Mouse (Mus musculus): Measurements from ENCODE around the gene Gm13212. TPM values are rescaled to one million over a fixed set of nuclear protein-coding genes. Genes with fewer than 3 reads are reported as not detected.
"Not testable (repeated sequence)": the region's sequence is repeated elsewhere in the genome, so short reads cannot be mapped to it uniquely, and the experiment has no call there.

The Gm13212 gene
- 1.5 and 1.9 TPM in 2 replicates for polyA plus RNA-seq (2014; fragmentation: Nextera tagmentation; extraction: Ambion mirVana)

DNA sequence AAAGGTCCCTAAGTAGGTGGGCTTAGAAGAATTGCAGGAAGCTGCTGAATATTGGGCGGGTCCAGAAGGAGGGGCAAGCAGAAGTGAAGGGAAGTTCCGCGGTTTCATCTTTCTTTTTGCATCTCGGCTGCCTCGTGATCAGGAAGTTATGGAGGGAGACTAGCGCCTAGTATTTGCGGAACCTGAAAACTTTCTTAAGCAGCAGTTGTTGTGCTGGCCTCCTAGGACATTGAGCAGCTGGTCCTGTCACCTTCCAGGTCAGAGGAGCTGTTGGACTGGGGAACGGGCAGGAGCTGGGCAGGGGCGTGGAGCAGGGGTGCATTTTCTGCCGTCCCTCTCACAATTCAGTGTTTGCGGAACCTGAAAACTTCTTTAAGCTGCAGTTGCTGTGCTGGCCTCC, at the start of gene Gm13212:
TSS of gene Gm13212 (plus strand) at position 89 of the 400 bp plus-strand sequence.
- 13% methylated on average over 11 of the region's 11 CpGs for WGBS
- Histone ChIP-seq H3K4me2 (peak within 1 kb of the TSS; percentile 32; the same call in 1 of the 2 replicates), H3K4me3 (ENCODE audit: low read depth, low read length) (peak within 1 kb of the TSS; percentile 18)
- H3K27me3 ChIP-seq (ENCODE audit: insufficient read depth, low read length); H3K9ac ChIP-seq; H3K27ac ChIP-seq (ENCODE audit: low read depth); H3K36me3 ChIP-seq (ENCODE audit: insufficient read depth); H3K9me3 ChIP-seq (ENCODE audit: low read depth, low read length); H3K4me1 ChIP-seq (ENCODE audit: insufficient read depth): not testable (repeated sequence)
- ATAC-seq (ENCODE audit: insufficient read depth), result peak; percentile 58; the same call in 1 of the 2 replicates
- DNase-seq, result peak; percentile 50

DNA sequence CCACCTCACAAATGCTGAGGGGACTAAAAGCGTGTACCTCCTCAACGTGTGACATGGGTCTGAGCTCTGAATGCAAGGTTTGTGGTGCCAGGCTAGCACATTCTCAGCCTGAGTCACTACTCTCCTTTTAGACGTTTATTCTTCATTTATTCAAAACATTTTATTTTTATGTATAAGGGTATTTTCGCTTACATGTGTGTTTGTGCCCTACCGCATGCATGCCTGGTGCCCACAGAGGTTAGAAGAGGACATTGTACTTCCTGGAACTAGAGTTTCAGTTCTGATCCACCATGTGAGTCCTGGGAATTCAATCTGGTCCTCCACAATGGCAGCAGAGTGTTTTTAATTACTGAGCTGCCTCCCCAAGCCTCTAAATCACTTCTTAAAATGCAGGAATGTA, 41.1 kb upstream of the Gm13212 start:
- not testable (repeated sequence) for H3K9ac ChIP-seq; H3K4me2 ChIP-seq; H3K27ac ChIP-seq (ENCODE audit: low read depth); H3K27me3 ChIP-seq (ENCODE audit: insufficient read depth, low read length); H3K4me3 ChIP-seq (ENCODE audit: low read depth, low read length); DNase-seq; H3K36me3 ChIP-seq (ENCODE audit: insufficient read depth); H3K4me1 ChIP-seq (ENCODE audit: insufficient read depth); ATAC-seq (ENCODE audit: insufficient read depth)
- 76% methylated on average over 5 of the region's 5 CpGs for WGBS
- peaks cover 14% of the 10 kb centered on the region; the same call in 1 of the 2 replicates for H3K9me3 ChIP-seq (ENCODE audit: low read depth, low read length)

DNA sequence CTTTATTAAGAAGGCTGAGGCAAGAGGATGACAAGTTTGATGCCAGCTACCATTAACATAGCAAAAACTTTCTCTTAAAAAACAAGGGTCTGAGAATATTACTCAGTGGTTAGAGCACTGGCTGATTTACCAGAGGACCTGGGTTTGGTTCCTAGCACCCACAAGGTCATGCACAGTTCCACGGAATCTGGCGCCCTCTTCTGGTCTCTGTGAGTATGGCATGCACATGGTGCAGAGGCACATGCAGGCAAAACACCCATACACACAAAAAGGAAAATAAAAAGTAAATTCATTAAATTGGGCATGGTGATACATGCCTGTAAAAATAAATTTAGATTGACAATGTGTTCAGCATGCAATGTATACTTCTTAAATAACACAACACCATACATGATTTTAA, 39.9 kb upstream of the Gm13212 start:
- not testable (repeated sequence) for H3K27me3 ChIP-seq (ENCODE audit: insufficient read depth, low read length)

DNA sequence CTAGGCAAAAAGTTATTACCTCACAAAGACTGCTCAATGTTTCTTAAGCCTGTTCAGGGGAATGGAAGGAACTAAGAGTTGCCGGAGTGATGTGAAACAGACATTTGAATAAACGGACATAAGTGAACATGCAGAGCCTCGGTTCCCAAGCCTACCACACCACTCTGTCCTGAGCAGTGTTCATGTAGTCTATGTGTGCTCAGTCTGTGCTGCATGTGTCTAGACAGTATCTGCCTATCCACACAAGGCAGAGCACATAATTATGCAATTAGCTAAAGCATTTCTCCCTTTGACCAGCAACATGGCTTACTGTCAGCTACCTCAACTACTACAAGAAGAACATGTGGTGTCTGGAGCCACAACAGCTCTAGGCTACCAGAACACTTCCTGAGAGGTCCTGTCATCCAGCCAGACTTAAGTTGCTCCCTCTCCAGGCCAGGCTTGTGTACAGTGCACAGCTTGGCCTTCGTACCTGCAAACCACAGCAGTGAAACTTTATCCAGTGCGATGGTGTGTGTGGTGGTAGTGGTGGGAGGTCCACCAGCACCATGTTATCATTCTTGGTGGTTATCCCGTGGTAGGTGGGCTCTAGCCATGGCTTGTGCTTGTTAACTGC, 39.1 kb upstream of the Gm13212 start:
- not testable (repeated sequence) for ATAC-seq (ENCODE audit: insufficient read depth); H3K27ac ChIP-seq (ENCODE audit: low read depth); H3K27me3 ChIP-seq (ENCODE audit: insufficient read depth, low read length); H3K36me3 ChIP-seq (ENCODE audit: insufficient read depth); DNase-seq; H3K4me1 ChIP-seq (ENCODE audit: insufficient read depth); H3K4me3 ChIP-seq (ENCODE audit: low read depth, low read length); H3K4me2 ChIP-seq; H3K9ac ChIP-seq
- whole genome bisulfite sequencing, result 68% methylated on average over 6 of the region's 6 CpGs
- H3K9me3 ChIP-seq (ENCODE audit: low read depth, low read length), result peaks cover 14% of the 10 kb centered on the region; the same call in 1 of the 2 replicates

More for the DNA sequence above, 39.9 kb upstream of the Gm13212 start:
- H3K9me3 ChIP-seq (ENCODE audit: low read depth, low read length), result peaks cover 10% of the 10 kb centered on the region; the same call in 1 of the 2 replicates
- not testable (repeated sequence) for H3K9ac ChIP-seq; DNase-seq; H3K4me2 ChIP-seq; H3K4me3 ChIP-seq (ENCODE audit: low read depth, low read length); H3K4me1 ChIP-seq (ENCODE audit: insufficient read depth); H3K36me3 ChIP-seq (ENCODE audit: insufficient read depth); H3K27ac ChIP-seq (ENCODE audit: low read depth); ATAC-seq (ENCODE audit: insufficient read depth)
- 23% methylated on average over 2 of the region's 2 CpGs for WGBS

DNA sequence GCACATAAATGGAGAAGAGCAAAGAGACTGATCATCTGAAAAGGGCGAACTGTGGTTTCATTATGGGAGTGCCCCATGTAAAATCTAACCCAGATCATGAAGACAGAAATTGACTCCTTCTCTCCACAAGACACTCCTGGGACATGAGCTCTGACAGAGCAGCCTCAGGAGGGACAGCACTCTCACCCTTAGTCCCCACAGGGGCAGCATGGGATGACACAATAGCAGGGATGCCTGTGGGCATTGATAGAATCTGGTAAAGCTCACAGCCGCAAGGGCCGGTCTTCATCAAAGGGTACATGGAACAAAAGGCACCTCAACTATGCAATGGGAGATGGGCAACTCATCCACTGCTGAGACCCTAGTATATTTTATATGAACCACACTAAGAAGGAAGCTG, 38.5 kb upstream of the Gm13212 start:
- H3K9me3 ChIP-seq (ENCODE audit: low read depth, low read length), result peaks cover 15% of the 10 kb centered on the region; the same call in 1 of the 2 replicates
- H3K4me1 ChIP-seq (ENCODE audit: insufficient read depth); H3K9ac ChIP-seq; H3K4me3 ChIP-seq (ENCODE audit: low read depth, low read length); H3K27me3 ChIP-seq (ENCODE audit: insufficient read depth, low read length); ATAC-seq (ENCODE audit: insufficient read depth); H3K27ac ChIP-seq (ENCODE audit: low read depth); DNase-seq; H3K36me3 ChIP-seq (ENCODE audit: insufficient read depth); H3K4me2 ChIP-seq: not testable (repeated sequence)
- 95% methylated on average over 3 of the region's 3 CpGs for WGBS

DNA sequence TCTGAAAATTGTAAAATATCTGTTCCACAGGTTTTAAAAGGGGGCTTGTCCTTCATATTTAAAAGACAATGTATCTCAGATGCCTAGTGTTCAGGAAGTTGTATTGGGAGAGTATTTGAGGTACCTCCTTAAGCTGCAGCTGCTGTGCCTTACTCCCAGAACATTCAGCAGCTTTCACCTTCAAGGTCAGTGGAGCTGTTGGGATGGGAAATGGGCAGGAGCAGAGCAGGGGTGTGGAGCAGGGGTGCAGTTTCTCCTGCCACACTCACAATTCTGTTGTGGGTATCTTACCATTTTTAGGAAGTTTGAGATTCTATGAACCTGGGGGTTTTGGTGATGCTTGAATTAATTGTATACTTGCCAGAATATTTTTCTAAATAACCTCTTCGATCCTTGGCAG, 28.3 kb upstream of the Gm13212 start:
- H3K4me2 ChIP-seq, result no peak overlapping the region
- no peak overlapping the region for H3K9ac ChIP-seq
- H3K36me3 ChIP-seq (ENCODE audit: insufficient read depth), result no peaks in the 10 kb centered on the region
- no peaks in the 10 kb centered on the region for H3K27me3 ChIP-seq (ENCODE audit: insufficient read depth, low read length)
- H3K4me1 ChIP-seq (ENCODE audit: insufficient read depth), result no peaks in the 10 kb centered on the region
- TF ChIP-seq CTCF (IDR thresholded peaks at IDR 0.05; ENCODE audit: low read depth), result no peak
- ATAC-seq (ENCODE audit: insufficient read depth) (no peak), DNase-seq (no peak)
- H3K27ac ChIP-seq (ENCODE audit: low read depth), result no peak overlapping the region
- H3K9me3 ChIP-seq (ENCODE audit: low read depth, low read length), result peaks cover 17% of the 10 kb centered on the region; the same call in 1 of the 2 replicates
- 56% methylated on average over 1 of the region's 1 CpGs for WGBS
- no peak overlapping the region for H3K4me3 ChIP-seq (ENCODE audit: low read depth, low read length)

DNA sequence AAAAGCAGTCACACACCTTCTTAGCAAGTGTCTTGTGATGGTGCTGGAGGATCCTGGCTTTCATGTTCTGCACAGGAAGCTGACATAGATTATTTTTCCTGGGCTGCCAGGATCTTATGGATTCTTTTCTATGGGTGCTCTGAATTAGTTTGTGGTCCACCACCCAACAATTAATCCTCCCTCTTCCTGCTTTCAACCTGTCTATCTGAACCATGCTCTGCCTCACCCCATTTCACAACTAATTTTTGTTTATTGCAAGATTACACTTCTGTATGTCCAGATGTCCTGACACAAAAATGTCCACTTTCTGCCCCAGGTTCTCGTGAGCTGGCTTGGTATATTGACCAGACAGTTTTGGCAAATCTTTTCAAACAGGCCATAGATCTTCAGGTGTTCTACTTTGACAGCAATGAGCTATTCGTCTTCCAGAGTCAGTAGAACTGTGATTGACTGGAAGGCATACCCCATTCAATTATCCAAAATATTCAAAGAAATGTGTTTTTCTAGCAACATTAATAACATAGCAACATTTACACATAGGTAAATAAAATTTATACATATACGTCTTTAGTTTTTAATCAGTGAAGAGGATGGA, 25.4 kb upstream of the Gm13212 start:
- no peaks in the 10 kb centered on the region for H3K27me3 ChIP-seq (ENCODE audit: insufficient read depth, low read length)
- H3K9ac ChIP-seq, result no peak overlapping the region
- 37% methylated on average over 3 of the region's 3 CpGs for WGBS
- no peak for TF ChIP-seq CTCF (IDR thresholded peaks at IDR 0.05; ENCODE audit: low read depth)
- H3K4me3 ChIP-seq (ENCODE audit: low read depth, low read length), result no peak overlapping the region
- no peaks in the 10 kb centered on the region for H3K36me3 ChIP-seq (ENCODE audit: insufficient read depth)
- H3K27ac ChIP-seq (ENCODE audit: low read depth), result no peak overlapping the region
- no peak overlapping the region for H3K4me2 ChIP-seq
- no peak for DNase-seq
- no peak for ATAC-seq (ENCODE audit: insufficient read depth)
- H3K4me1 ChIP-seq (ENCODE audit: insufficient read depth), result no peaks in the 10 kb centered on the region
- H3K9me3 ChIP-seq (ENCODE audit: low read depth, low read length), result peaks cover 23% of the 10 kb centered on the region; the same call in 1 of the 2 replicates
